Mouse (Mus musculus) ES-Bruce4 (cell line): Measurements from ENCODE around the gene Ifi27l2b. TPM values are rescaled to one million over a fixed set of nuclear protein-coding genes. Genes with fewer than 3 reads are reported as not detected.
"Not testable (repeated sequence)": the region's sequence is repeated elsewhere in the genome, so short reads cannot be mapped to it uniquely, and the experiment has no call there.

Experiments
- H3K27ac ChIP-seq: 2 replicates; pipeline ENCODE4 v1.5.1; 2012; ENCODE audit warnings: low read length, inconsistent platforms; ENCODE audit not compliant: insufficient read depth
- H3K27me3 ChIP-seq: 2 replicates; pipeline ENCODE4 v1.6.1; 2012; ENCODE audit warnings: mild to moderate bottlenecking, low read length, inconsistent platforms; ENCODE audit not compliant: control insufficient read depth, poor library complexity, insufficient read depth, severe bottlenecking
- H3K36me3 ChIP-seq: 2 replicates; pipeline ENCODE4 v1.6.1; 2012; ENCODE audit warnings: inconsistent platforms, mild to moderate bottlenecking, low read length, moderate library complexity; ENCODE audit not compliant: control insufficient read depth, poor library complexity, insufficient read depth, severe bottlenecking
- H3K4me1 ChIP-seq: one replicate; pipeline ENCODE4 v1.8.1; 2011; ENCODE audit warnings: low read length; ENCODE audit not compliant: control insufficient read depth, insufficient read depth
- H3K4me3 ChIP-seq: 2 replicates; pipeline ENCODE4 v1.5.1; 2011; ENCODE audit warnings: low read depth, mild to moderate bottlenecking, low read length
- H3K9ac ChIP-seq: 2 replicates; pipeline ENCODE4 v1.6.1; 2012; ENCODE audit warnings: low read depth, mild to moderate bottlenecking, inconsistent platforms; ENCODE audit not compliant: poor library complexity, severe bottlenecking
- H3K9me3 ChIP-seq: replicated peaks from 2 replicates; pipeline ENCODE4 v1.6.1; 2012; ENCODE audit warnings: mild to moderate bottlenecking, low read length, inconsistent platforms; ENCODE audit not compliant: control insufficient read depth, poor library complexity, insufficient read depth, severe bottlenecking
- CTCF ChIP-seq: IDR thresholded peaks from one replicate; pipeline ENCODE4 v1.8.1; 2011; ENCODE audit warnings: low read depth, low read length
- EP300 ChIP-seq: IDR thresholded peaks from 2 replicates; pipeline ENCODE4 v1.6.1; 2011; ENCODE audit warnings: low read depth, low read length; ENCODE audit not compliant: insufficient read depth
- POLR2A ChIP-seq: IDR thresholded peaks from one replicate; pipeline ENCODE4 v1.8.1; 2011; ENCODE audit warnings: low read length; ENCODE audit not compliant: insufficient read depth
- polyA plus RNA-seq: library from polyadenylated mRNA; stranded (reverse); fragments of >200 nt; gene quantifications from 2 replicates; pipeline ENCODE4 v1.2.4, GENCODE M21; 2011; ENCODE audit warnings: low read depth; ENCODE audit not compliant: missing spikeins, insufficient read depth, insufficient read length

Gene Ifi27l2b
- polyA plus RNA-seq, 1 experiment, result not detected

DNA sequence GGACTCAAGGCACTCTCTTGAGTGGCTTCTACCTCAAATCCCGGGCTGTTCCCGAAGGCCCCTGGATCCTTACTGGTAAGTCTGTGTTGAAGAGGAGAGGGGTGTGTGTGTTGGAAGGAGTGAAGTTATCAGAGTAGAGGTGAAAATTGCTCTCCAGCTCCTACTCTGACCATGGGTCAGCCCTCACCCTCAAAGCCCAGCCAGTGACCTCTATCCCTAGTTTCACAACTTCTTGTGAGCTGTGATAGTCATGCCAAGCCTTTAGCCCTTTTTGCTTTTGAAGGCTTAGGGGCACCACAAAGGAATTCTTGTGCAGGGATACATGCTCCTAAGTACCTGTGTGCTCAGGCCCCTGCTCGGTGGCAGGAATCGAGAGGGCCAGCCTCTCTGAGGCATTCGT is 24.6 kb upstream of the Ifi27l2b start:
- no peak overlapping the region for H3K4me3 ChIP-seq
- H3K27me3 ChIP-seq, result no peaks in the 10 kb centered on the region
- TF ChIP-seq POLR2A, result no peak
- no peak overlapping the region for H3K9ac ChIP-seq
- no peaks in the 10 kb centered on the region for H3K36me3 ChIP-seq
- no peaks in the 10 kb centered on the region for H3K4me1 ChIP-seq
- H3K27ac ChIP-seq, result no peak overlapping the region
- H3K9me3 ChIP-seq, result no peaks in the 10 kb centered on the region

DNA sequence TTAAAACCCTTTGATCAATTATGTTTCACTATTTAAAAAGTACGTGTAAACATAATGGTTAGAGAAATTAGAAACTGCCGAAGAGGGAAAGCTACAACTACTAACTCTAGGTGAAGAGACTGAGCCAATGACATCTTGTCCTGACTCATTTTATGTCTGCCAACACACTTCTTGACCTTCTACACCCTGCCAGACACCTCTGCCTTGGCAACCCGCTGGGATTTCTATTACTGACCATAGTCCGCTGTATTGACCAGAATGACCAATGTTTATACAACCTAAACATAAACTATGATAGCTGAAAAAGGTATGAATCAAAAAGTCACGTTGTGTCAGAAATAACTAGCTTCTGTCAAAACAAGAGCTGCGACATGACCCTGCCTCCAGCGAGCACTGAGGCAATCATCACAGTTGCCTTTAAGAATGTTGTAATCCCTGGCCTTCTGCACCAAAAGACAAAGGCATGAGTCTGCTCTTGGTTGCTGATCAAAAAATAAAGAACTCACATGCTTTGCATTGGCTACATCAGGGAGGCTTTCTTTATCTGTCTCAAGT is 20.5 kb upstream of the Ifi27l2b start:
- no peaks in the 10 kb centered on the region for H3K4me1 ChIP-seq
- TF ChIP-seq EP300 (no peak), POLR2A (no peak), CTCF (no peak)
- no peak overlapping the region for H3K4me3 ChIP-seq
- no peak overlapping the region for H3K27ac ChIP-seq
- H3K9me3 ChIP-seq, result no peaks in the 10 kb centered on the region
- no peak overlapping the region for H3K9ac ChIP-seq
- H3K27me3 ChIP-seq, result no peaks in the 10 kb centered on the region
- H3K36me3 ChIP-seq, result no peaks in the 10 kb centered on the region

GRCm38 (mm10) chr12:103476779-103477389 is 19.9 kb upstream of the Ifi27l2b start:
- TF ChIP-seq CTCF (no peak), POLR2A (no peak), EP300 (no peak)

DNA sequence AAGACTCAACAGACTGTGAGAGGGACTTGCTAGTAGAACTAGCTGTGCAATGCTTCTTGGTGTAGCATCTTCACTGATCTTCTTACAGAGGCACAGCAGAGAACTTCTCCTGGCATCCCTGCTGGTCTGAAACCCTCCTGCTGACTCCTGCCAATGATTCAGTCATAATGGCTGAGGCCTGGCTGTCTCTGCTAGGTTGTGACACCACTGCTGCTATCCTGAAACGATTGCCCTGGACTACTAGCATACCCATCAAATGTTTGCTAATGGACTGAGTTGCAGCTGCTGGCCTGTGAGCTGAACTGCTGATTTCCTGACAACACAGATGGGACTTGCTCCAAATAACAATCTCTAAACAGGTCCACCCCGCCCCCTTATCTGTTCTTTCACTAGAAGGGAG is 17.5 kb upstream of the Ifi27l2b start:
- Histone ChIP-seq H3K4me1 (no peaks in the 10 kb centered on the region), H3K9me3 (no peaks in the 10 kb centered on the region), H3K27me3 (no peaks in the 10 kb centered on the region), H3K27ac (no peak overlapping the region), H3K36me3 (no peaks in the 10 kb centered on the region), H3K9ac (no peak overlapping the region), H3K4me3 (no peak overlapping the region)
- no peak for TF ChIP-seq CTCF
- no peak for TF ChIP-seq POLR2A
- TF ChIP-seq EP300, result no peak

More at GRCm38 (mm10) chr12:103476779-103477389, 19.9 kb upstream of the Ifi27l2b start:
- H3K4me1 ChIP-seq, result no peaks in the 10 kb centered on the region
- no peak overlapping the region for H3K9ac ChIP-seq
- no peak overlapping the region for H3K4me3 ChIP-seq
- no peak overlapping the region for H3K27ac ChIP-seq
- no peaks in the 10 kb centered on the region for H3K27me3 ChIP-seq
- no peaks in the 10 kb centered on the region for H3K36me3 ChIP-seq
- H3K9me3 ChIP-seq, result no peaks in the 10 kb centered on the region

GRCm38 (mm10) chr12:103456727-103457126 is 296 bp downstream of the Ifi27l2b start:
- not testable (repeated sequence) for H3K4me3 ChIP-seq, H3K36me3 ChIP-seq, H3K9ac ChIP-seq

GRCm38 (mm10) chr12:103453361-103453760 is 3.7 kb downstream of the Ifi27l2b start:
- TF ChIP-seq POLR2A (no peak), EP300 (no peak), CTCF (no peak)
- no peak overlapping the region for H3K9ac ChIP-seq
- no peak overlapping the region for H3K4me3 ChIP-seq
- no peaks in the 10 kb centered on the region for H3K4me1 ChIP-seq
- no peaks in the 10 kb centered on the region for H3K27me3 ChIP-seq
- H3K9me3 ChIP-seq, result no peaks in the 10 kb centered on the region
- H3K36me3 ChIP-seq, result no peaks in the 10 kb centered on the region
- no peak overlapping the region for H3K27ac ChIP-seq

More at GRCm38 (mm10) chr12:103456727-103457126, 296 bp downstream of the Ifi27l2b start:
- not testable (repeated sequence) for H3K4me1 ChIP-seq, H3K27ac ChIP-seq, H3K9me3 ChIP-seq, H3K27me3 ChIP-seq
